Mouse (Mus musculus) heart, adult 2 months (tissue): ENCODE data around the gene Zfp423.

Source experiments
- CTCF ChIP-seq: fragments of 200-600 bp; IDR thresholded peaks from 2 replicates; pipeline ENCODE4 v1.8.1; 2022; ENCODE audit warnings: antibody characterized with exemption, mild to moderate bottlenecking, moderate library complexity
- EP300 ChIP-seq: fragments of 200-500 bp; IDR thresholded peaks from 2 replicates; pipeline ENCODE4 v1.6.1; 2011; ENCODE audit warnings: low read depth, low read length, control low read depth; ENCODE audit not compliant: insufficient read depth
- POLR2A ChIP-seq: fragments of 200-500 bp; IDR thresholded peaks from 2 replicates; pipeline ENCODE4 v1.6.1; 2011; ENCODE audit warnings: mild to moderate bottlenecking, low read depth, low read length, control low read depth; ENCODE audit not compliant: insufficient read depth

DNA sequence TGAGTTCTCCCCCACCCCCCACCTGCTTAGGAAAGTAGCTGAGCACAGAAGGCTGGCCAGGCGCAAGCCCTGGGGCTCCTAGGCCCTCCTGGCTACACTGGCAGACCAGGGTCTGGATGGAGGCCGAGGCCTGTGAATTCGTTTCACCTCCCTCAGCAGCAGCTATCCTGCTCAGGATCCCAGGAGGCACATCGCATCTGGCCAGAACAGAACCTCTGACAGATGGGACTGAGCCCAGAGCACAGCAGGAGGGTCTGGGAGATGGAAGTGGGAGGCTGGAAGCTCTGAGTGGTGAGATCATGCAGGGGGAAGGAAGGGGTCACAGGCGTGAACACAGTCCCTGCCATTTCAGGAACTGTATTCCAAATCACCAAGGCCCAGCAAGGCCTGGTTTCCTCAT lies 143.3 kb downstream of the Zfp423 start:
- no peak for TF ChIP-seq CTCF
- no peak for TF ChIP-seq POLR2A
- TF ChIP-seq EP300, result no peak
